Mouse (Mus musculus) embryonic facial prominence, embryonic 13.5 days (tissue): Measurements from ENCODE around the gene Gm5788. TPM values are rescaled to one million over a fixed set of nuclear protein-coding genes. Genes with fewer than 3 reads are reported as not detected.

Source experiments
- ATAC-seq: fragments of 200-750 bp; cut with Nextera tagmentation; 2 replicates; pipeline ENCODE4 v1.8.0; 2017; ENCODE audit warnings: low read depth; ENCODE audit not compliant: insufficient number of reproducible peaks, insufficient read depth, low FRiP score, low TSS enrichment
- H3K27ac ChIP-seq: fragments of 300-500 bp; sonication (generic); 2 replicates; pipeline ENCODE4 v1.5.1; 2015; ENCODE audit warnings: moderate library complexity, mild to moderate bottlenecking, inconsistent platforms
- H3K27me3 ChIP-seq: fragments of 300-500 bp; sonication (generic); 2 replicates; pipeline ENCODE4 v1.6.1; 2015; ENCODE audit warnings: mild to moderate bottlenecking, inconsistent platforms
- H3K36me3 ChIP-seq: fragments of 300-500 bp; sonication (generic); 2 replicates; pipeline ENCODE4 v1.6.1; 2015; ENCODE audit warnings: mild to moderate bottlenecking, inconsistent platforms
- H3K4me1 ChIP-seq: fragments of 300-500 bp; sonication (generic); 2 replicates; pipeline ENCODE4 v1.6.1; 2015; ENCODE audit warnings: inconsistent platforms
- H3K4me2 ChIP-seq: fragments of 300-500 bp; sonication (generic); 2 replicates; pipeline ENCODE4 v1.6.1; 2015; ENCODE audit warnings: moderate library complexity, mild to moderate bottlenecking, inconsistent platforms
- H3K4me3 ChIP-seq: fragments of 300-500 bp; sonication (generic); 2 replicates; pipeline ENCODE4 v1.5.1; 2015; ENCODE audit warnings: mild to moderate bottlenecking, inconsistent platforms
- H3K9ac ChIP-seq: fragments of 300-500 bp; sonication (generic); 2 replicates; pipeline ENCODE4 v1.6.1; 2015; ENCODE audit warnings: mild to moderate bottlenecking, inconsistent platforms
- H3K9me3 ChIP-seq: fragments of 300-500 bp; sonication (generic); 2 replicates; pipeline ENCODE4 v1.6.1; 2016; ENCODE audit warnings: inconsistent platforms
- WGBS: fragments of 180-500 bp; shearing (Covaris S2); methylation state at CpG from one replicate; pipeline ENCODE4 v1.1.7; 2015; ENCODE audit warnings: mixed read lengths; 5-methylcytosine and 5-hydroxymethylcytosine counted together
- polyA plus RNA-seq: library from polyadenylated mRNA; unstranded; fragments of >200 nt; fragmentation: Nextera tagmentation; extraction: Ambion mirVana; gene quantifications from 2 replicates; pipeline ENCODE4 v1.2.1, GENCODE M21; 2015

Gm5788 gene
- polyA plus RNA-seq, 1 experiment from 2014 or later, result not detected

GRCm38 (mm10) chr12:87543927-87544326, 49.4 kb downstream of the Gm5788 start:
- Histone ChIP-seq H3K4me2 (no peak overlapping the region), H3K36me3 (no peaks in the 10 kb centered on the region), H3K4me3 (no peak overlapping the region), H3K4me1 (no peaks in the 10 kb centered on the region), H3K9ac (no peak overlapping the region), H3K9me3 (no peaks in the 10 kb centered on the region; the same call in 1 of the 2 replicates), H3K27ac (no peak overlapping the region), H3K27me3 (no peaks in the 10 kb centered on the region)
- no peak for ATAC-seq
- 73% methylated on average over 3 of the region's 3 CpGs for WGBS

Other genes with a start within 250 kb of the Gm5788 start
- 49.6 and 52.1 TPM in 2 replicates for gene Vipas39, start 228.5 kb upstream of the Gm5788 start, polyA plus RNA-seq
- 210 and 231 TPM in 2 replicates for gene Ahsa1, start 228.2 kb upstream of the Gm5788 start, polyA plus RNA-seq
- 1.1 and 1.6 TPM in 2 replicates for gene Ism2, start 195.0 kb upstream of the Gm5788 start, polyA plus RNA-seq
- gene Sptlc2, start 106.4 kb upstream of the Gm5788 start, polyA plus RNA-seq, result 70.5 and 76.3 TPM in 2 replicates
- 336 and 343 TPM in 2 replicates for gene Slirp, start 50.8 kb upstream of the Gm5788 start, polyA plus RNA-seq
- gene Alkbh1, start 50.7 kb upstream of the Gm5788 start, polyA plus RNA-seq, result 65.9 and 76.1 TPM in 2 replicates
- 139 and 148 TPM in 2 replicates for gene Snw1, start 22.4 kb upstream of the Gm5788 start, polyA plus RNA-seq
- not detected in 2 replicates for gene Gm8300, start 19.6 kb downstream of the Gm5788 start, polyA plus RNA-seq
- gene Oog1, start 108.0 kb downstream of the Gm5788 start, polyA plus RNA-seq, result not detected in 2 replicates
- not detected in 2 replicates for gene Gm4027, start 124.1 kb downstream of the Gm5788 start, polyA plus RNA-seq
- gene Gm16381, start 149.9 kb downstream of the Gm5788 start, polyA plus RNA-seq, result not detected in 2 replicates